Mouse (Mus musculus): ENCODE data around the gene E130114P18Rik. TPM values are rescaled to one million over a fixed set of nuclear protein-coding genes. Genes with fewer than 3 reads are reported as not detected.

E130114P18Rik gene
- polyA plus RNA-seq, 1 experiment = not detected

- Histone ChIP-seq H3K4me3 (ENCODE audit: low read depth, low read length) (peak overlapping the region; percentile 91), H3K27ac (ENCODE audit: insufficient read depth, low read depth, low read length) (peak overlapping the region; percentile 69), H3K4me1 (ENCODE audit: control insufficient read depth, insufficient read depth, insufficient read length, low read length) (0 out of 2 replicates have a peak, but pooled peaks cover 2% of the 10 kb centered on the region), H3K27me3 (ENCODE audit: control insufficient read depth, insufficient read depth, low read length) (no peaks in the 10 kb centered on the region), H3K36me3 (ENCODE audit: control insufficient read depth, insufficient read depth, low read length) (no peaks in the 10 kb centered on the region)
- 1% methylated on average over 52 of the region's 77 CpGs for WGBS
- TF ChIP-seq CTCF (IDR thresholded peaks at IDR 0.05; ENCODE audit: extremely low read depth, insufficient read length, insufficient replicate concordance, low read depth, low read length) (no peak), POLR2A (IDR thresholded peaks at IDR 0.05; ENCODE audit: low read depth, low read length) (no peak; the same call in 1 of the 2 replicates)
Observed at GRCm38 (mm10) chr4:97777081-97777705, 685 bp downstream of the E130114P18Rik start.

- TF ChIP-seq POLR2A (IDR thresholded peaks at IDR 0.05; ENCODE audit: low read depth, low read length) (no peak), CTCF (IDR thresholded peaks at IDR 0.05; ENCODE audit: extremely low read depth, insufficient read length, insufficient replicate concordance, low read depth, low read length) (no peak)
- WGBS = 2% methylated on average over 10 of the region's 10 CpGs
- Histone ChIP-seq H3K4me1 (ENCODE audit: control insufficient read depth, insufficient read depth, insufficient read length, low read length) (0 out of 2 replicates have a peak, but pooled peaks cover 2% of the 10 kb centered on the region), H3K27ac (ENCODE audit: insufficient read depth, low read depth, low read length) (peak overlapping the region; percentile 69), H3K27me3 (ENCODE audit: control insufficient read depth, insufficient read depth, low read length) (no peaks in the 10 kb centered on the region), H3K4me3 (ENCODE audit: low read depth, low read length) (peak overlapping the region; percentile 80), H3K36me3 (ENCODE audit: control insufficient read depth, insufficient read depth, low read length) (no peaks in the 10 kb centered on the region)
Observed at GRCm38 (mm10) chr4:97776388-97777080, 1.3 kb downstream of the E130114P18Rik start.

GRCm38 (mm10) chr4:97775494-97776265 lies 2.2 kb downstream of the E130114P18Rik start:
- WGBS = under 1% methylated on average over 20 of the region's 20 CpGs
- Histone ChIP-seq H3K36me3 (ENCODE audit: control insufficient read depth, insufficient read depth, low read length) (no peaks in the 10 kb centered on the region), H3K4me1 (ENCODE audit: control insufficient read depth, insufficient read depth, insufficient read length, low read length) (0 out of 2 replicates have a peak, but pooled peaks cover 2% of the 10 kb centered on the region), H3K27ac (ENCODE audit: insufficient read depth, low read depth, low read length) (peak overlapping the region; percentile 76), H3K27me3 (ENCODE audit: control insufficient read depth, insufficient read depth, low read length) (no peaks in the 10 kb centered on the region), H3K4me3 (ENCODE audit: low read depth, low read length) (peak overlapping the region; percentile 44)
- TF ChIP-seq CTCF (IDR thresholded peaks at IDR 0.05; ENCODE audit: extremely low read depth, insufficient read length, insufficient replicate concordance, low read depth, low read length) (no peak), POLR2A (IDR thresholded peaks at IDR 0.05; ENCODE audit: low read depth, low read length) (no peak)

GRCm38 (mm10) chr4:97775059-97775458 lies 2.8 kb downstream of the E130114P18Rik start:
- Histone ChIP-seq H3K36me3 (ENCODE audit: control insufficient read depth, insufficient read depth, low read length) (no peaks in the 10 kb centered on the region), H3K4me1 (ENCODE audit: control insufficient read depth, insufficient read depth, insufficient read length, low read length) (0 out of 2 replicates have a peak, but pooled peaks cover 2% of the 10 kb centered on the region), H3K4me3 (ENCODE audit: low read depth, low read length) (peak overlapping the region; percentile 49), H3K27ac (ENCODE audit: insufficient read depth, low read depth, low read length) (no peak overlapping the region; the same call in 1 of the 2 replicates), H3K27me3 (ENCODE audit: control insufficient read depth, insufficient read depth, low read length) (no peaks in the 10 kb centered on the region)
- TF ChIP-seq POLR2A (IDR thresholded peaks at IDR 0.05; ENCODE audit: low read depth, low read length) (no peak), CTCF (IDR thresholded peaks at IDR 0.05; ENCODE audit: extremely low read depth, insufficient read length, insufficient replicate concordance, low read depth, low read length) (no peak)
- under 1% methylated on average over 13 of the region's 13 CpGs for WGBS

GRCm38 (mm10) chr4:97774446-97774950 lies 3.4 kb downstream of the E130114P18Rik start:
- H3K36me3 ChIP-seq (ENCODE audit: control insufficient read depth, insufficient read depth, low read length) = no peaks in the 10 kb centered on the region
- H3K27ac ChIP-seq (ENCODE audit: insufficient read depth, low read depth, low read length) = no peak overlapping the region
- WGBS = 9% methylated on average over 4 of the region's 4 CpGs
- no peaks in the 10 kb centered on the region for H3K27me3 ChIP-seq (ENCODE audit: control insufficient read depth, insufficient read depth, low read length)
- H3K4me3 ChIP-seq (ENCODE audit: low read depth, low read length) = no peak overlapping the region
- H3K4me1 ChIP-seq (ENCODE audit: control insufficient read depth, insufficient read depth, insufficient read length, low read length) = 0 out of 2 replicates have a peak, but pooled peaks cover 2% of the 10 kb centered on the region
- TF ChIP-seq POLR2A (IDR thresholded peaks at IDR 0.05; ENCODE audit: low read depth, low read length) (no peak), CTCF (IDR thresholded peaks at IDR 0.05; ENCODE audit: extremely low read depth, insufficient read length, insufficient replicate concordance, low read depth, low read length) (no peak)

GRCm38 (mm10) chr4:97773791-97774190 lies 4.1 kb downstream of the E130114P18Rik start:
- 51% methylated on average over 2 of the region's 2 CpGs for WGBS
- Histone ChIP-seq H3K27ac (ENCODE audit: insufficient read depth, low read depth, low read length) (peak overlapping the region; percentile 35), H3K4me3 (ENCODE audit: low read depth, low read length) (no peak overlapping the region), H3K27me3 (ENCODE audit: control insufficient read depth, insufficient read depth, low read length) (no peaks in the 10 kb centered on the region), H3K36me3 (ENCODE audit: control insufficient read depth, insufficient read depth, low read length) (no peaks in the 10 kb centered on the region), H3K4me1 (ENCODE audit: control insufficient read depth, insufficient read depth, insufficient read length, low read length) (0 out of 2 replicates have a peak, but pooled peaks cover 2% of the 10 kb centered on the region)
- no peak for TF ChIP-seq CTCF (IDR thresholded peaks at IDR 0.05; ENCODE audit: extremely low read depth, insufficient read length, insufficient replicate concordance, low read depth, low read length)
- no peak for TF ChIP-seq POLR2A (IDR thresholded peaks at IDR 0.05; ENCODE audit: low read depth, low read length)

All from small intestine, adult 2 months (tissue).